Mouse (Mus musculus) cerebellum, adult 2 months (tissue): Measurements from ENCODE around the gene Ifit1bl2. TPM values are rescaled to one million over a fixed set of nuclear protein-coding genes. Genes with fewer than 3 reads are reported as not detected.

Source experiments
- DNase-seq, 2 experiments: peaks; one replicate each; pipeline ENCODE4 v3.0.0; 2021
- H3K27ac ChIP-seq: fragments of 200-500 bp; 2 replicates; pipeline ENCODE4 v1.5.1; 2012; ENCODE audit warnings: low read length, control low read depth, inconsistent platforms; ENCODE audit not compliant: insufficient read depth
- H3K27me3 ChIP-seq: fragments of 200-500 bp; 2 replicates; pipeline ENCODE4 v1.6.1; 2012; ENCODE audit warnings: inconsistent platforms, mild to moderate bottlenecking, low read length, moderate library complexity; ENCODE audit not compliant: control insufficient read depth, insufficient read depth
- H3K4me1 ChIP-seq: fragments of 200-500 bp; 2 replicates; pipeline ENCODE4 v1.6.1; 2011; ENCODE audit warnings: low read length; ENCODE audit not compliant: control insufficient read depth, insufficient read depth
- H3K4me3 ChIP-seq: fragments of 200-500 bp; replicated peaks from 2 replicates; pipeline ENCODE3; 2011; ENCODE audit warnings: mild to moderate bottlenecking, low read depth, low read length, control low read depth; ENCODE audit not compliant: insufficient read depth
- CTCF ChIP-seq: fragments of 200-500 bp; IDR thresholded peaks from 2 replicates; pipeline ENCODE4 v1.5.1; 2011; ENCODE audit warnings: low read depth, mild to moderate bottlenecking, control low read depth, low read length, moderate library complexity, borderline replicate concordance; ENCODE audit not compliant: insufficient read depth
- POLR2A ChIP-seq: fragments of 200-500 bp; IDR thresholded peaks from 2 replicates; pipeline ENCODE4 v1.6.1; 2011; ENCODE audit warnings: low read length, control low read depth, borderline replicate concordance; ENCODE audit not compliant: insufficient read depth
- WGBS: fragments of 180-500 bp; shearing (Covaris S2); methylation state at CpG from one replicate; pipeline ENCODE4 v1.1.7; 2018; 5-methylcytosine and 5-hydroxymethylcytosine counted together
- polyA plus RNA-seq: library from polyadenylated mRNA; depleted of rRNA; stranded (reverse); fragments of >200 nt; gene quantifications from 2 replicates; pipeline ENCODE4 v1.2.3, GENCODE M21; 2012; rRNA removed

The Ifit1bl2 gene
- polyA plus RNA-seq, result 0.16 and 0.20 TPM in 2 replicates

DNA sequence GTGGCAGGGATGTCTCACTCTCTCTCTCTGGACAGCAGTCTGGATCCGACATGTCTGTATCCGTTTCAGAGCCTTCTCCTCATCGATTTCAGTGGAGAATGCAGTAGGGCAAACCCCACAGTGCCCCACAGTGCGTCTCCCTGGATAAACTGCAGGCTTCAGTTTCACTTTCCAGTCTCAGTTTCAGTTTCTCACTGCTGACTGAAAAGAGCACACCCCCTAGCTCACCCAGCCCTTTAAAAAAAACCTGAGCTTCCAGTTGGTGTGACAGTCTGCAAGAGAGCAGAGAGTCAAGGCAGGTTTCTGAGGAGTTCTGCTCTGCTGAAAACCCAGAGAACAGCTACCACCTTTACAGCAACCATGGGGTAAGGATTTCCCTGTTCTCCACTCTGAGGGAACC, at the start of gene Ifit1bl2, which contains the start of gene Ifit1:
Ifit1bl2 (minus strand) TSS at position 121 of the 400 bp plus-strand sequence.
Ifit1 (plus strand) TSS at position 249 of the 400 bp plus-strand sequence.
- Histone ChIP-seq H3K27me3 (no peaks in the 10 kb centered on the region), H3K4me3 (no peak within 1 kb of the TSS), H3K27ac (no peak within 1 kb of the TSS), H3K4me1 (no peaks in the 10 kb centered on the region)
- no peak for TF ChIP-seq POLR2A
- no peak for DNase-seq
- 53% methylated on average over 4 of the region's 4 CpGs for WGBS

DNA sequence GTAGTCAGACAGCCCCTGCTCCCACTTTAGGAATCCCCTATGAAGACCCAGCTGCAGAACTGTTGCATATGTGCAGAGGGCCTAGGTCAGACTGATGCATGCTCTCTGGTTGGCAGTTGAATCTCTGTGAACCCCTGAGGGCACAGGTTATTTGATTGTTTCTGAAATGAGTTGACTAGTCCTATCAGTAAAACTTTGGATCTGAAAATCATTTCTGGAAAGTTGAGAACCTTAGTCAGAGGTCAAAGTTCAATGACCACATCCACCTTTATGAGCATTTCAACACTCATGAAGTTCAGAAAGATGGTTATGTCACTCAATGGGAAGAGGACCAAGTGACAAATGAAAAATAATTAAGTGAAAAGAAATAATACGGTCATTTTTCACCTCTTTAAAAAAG, 45.0 kb upstream of the Ifit1bl2 start:
- H3K27me3 ChIP-seq, result no peaks in the 10 kb centered on the region
- no peak for DNase-seq
- no peak overlapping the region for H3K27ac ChIP-seq
- H3K4me1 ChIP-seq, result no peaks in the 10 kb centered on the region
- no peak overlapping the region for H3K4me3 ChIP-seq
- 96% methylated on average over 1 of the region's 1 CpGs for WGBS
- TF ChIP-seq POLR2A, result no peak
- no peak for TF ChIP-seq CTCF

DNA sequence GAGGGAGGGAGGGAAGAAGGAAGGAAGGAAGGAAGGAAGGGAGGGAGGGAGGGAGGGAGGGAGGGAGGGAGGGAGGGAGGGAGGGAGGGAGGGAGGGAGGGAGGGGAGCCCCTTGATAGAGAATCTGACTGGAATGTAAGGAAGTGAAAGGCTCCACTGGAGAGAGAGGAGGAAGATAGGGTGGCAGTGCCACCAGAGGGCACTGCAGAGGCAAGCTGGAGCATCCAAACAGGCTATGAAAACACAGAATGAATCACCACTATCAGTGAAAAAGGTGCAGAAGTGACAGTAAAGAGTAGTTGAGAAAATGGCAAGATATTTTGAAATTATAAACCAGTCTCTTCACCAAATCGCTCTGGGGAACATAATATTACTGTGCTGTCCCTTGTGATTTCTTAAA, 44.3 kb upstream of the Ifit1bl2 start:
- Histone ChIP-seq H3K27ac (no peak overlapping the region), H3K4me1 (no peaks in the 10 kb centered on the region), H3K4me3 (no peak overlapping the region), H3K27me3 (no peaks in the 10 kb centered on the region)
- peak; percentile 19 for DNase-seq
- 64% methylated on average over 1 of the region's 1 CpGs for WGBS
- TF ChIP-seq CTCF (peak; percentile 56), POLR2A (no peak)

DNA sequence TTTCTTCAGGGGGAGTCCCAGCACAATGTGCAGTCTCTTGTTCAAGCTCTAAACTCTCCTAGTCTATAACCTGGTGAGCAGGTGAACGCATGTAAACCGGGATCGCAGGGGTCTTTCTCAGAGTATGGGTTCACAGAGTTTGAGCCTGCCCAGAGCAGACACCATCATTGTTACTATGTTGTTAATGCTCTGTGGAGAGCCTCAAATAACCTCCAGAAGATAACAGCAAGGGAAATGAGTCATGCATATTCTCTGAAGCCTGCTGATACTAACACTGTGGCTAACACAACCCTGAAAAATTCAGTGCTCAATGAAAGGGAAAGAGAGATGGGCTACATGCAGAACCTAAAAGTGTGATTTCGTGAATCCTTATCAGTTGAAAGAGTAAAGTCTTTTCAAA, 37.9 kb upstream of the Ifit1bl2 start:
- no peak for DNase-seq
- TF ChIP-seq POLR2A, result no peak
- TF ChIP-seq CTCF, result no peak
- H3K4me3 ChIP-seq, result no peak overlapping the region
- H3K27me3 ChIP-seq, result no peaks in the 10 kb centered on the region; the same call in 1 of the 2 replicates
- 91% methylated on average over 4 of the region's 4 CpGs for WGBS
- H3K4me1 ChIP-seq, result peaks cover 3% of the 10 kb centered on the region; the same call in 1 of the 2 replicates
- H3K27ac ChIP-seq, result no peak overlapping the region

DNA sequence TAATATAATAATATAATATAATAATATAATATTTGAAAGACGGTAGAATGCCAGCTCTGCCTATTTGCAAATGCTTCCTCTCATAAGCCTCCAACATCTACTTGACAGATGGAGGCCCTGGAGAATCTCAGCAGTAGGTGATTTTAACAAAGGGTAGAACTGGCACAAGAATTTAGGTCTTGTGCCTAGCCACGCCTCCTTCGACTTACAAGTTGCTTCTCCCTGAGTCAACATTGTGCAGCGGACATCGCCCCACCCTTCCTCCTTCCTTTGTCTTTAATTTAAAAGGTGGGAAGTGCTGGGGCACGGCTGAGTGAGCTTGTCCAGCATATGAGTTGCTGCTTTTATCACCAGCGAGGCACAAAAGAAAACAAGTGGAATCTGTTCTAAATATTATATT, 32.9 kb upstream of the Ifit1bl2 start:
- H3K27me3 ChIP-seq, result no peaks in the 10 kb centered on the region; the same call in 1 of the 2 replicates
- TF ChIP-seq POLR2A (no peak), CTCF (no peak)
- peaks cover 12% of the 10 kb centered on the region; the same call in 1 of the 2 replicates for H3K4me1 ChIP-seq
- H3K27ac ChIP-seq, result no peak overlapping the region
- peak; percentile 30 to 68 for DNase-seq
- H3K4me3 ChIP-seq, result peak overlapping the region; percentile 30
- 7% methylated on average over 7 of the region's 7 CpGs for WGBS

DNA sequence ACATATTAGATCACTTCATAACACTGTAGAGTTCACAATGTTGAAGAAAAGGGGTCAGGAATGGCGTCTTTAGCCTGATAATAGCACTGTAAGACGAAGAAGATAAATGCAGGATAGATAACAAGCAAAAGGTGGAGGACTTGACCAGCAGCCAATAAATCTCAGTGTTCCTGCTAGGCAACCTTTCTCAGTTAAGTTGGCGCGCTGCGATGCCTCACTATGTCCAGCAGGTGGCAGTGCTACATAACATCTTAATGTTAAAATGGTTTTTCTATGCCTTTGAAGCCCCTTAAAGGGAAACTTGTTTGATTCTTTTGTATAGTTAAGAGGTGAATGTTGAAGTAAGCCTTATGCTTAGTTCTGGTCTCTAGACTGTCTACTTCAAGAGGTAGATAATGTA, 25.6 kb upstream of the Ifit1bl2 start:
- Histone ChIP-seq H3K27me3 (no peaks in the 10 kb centered on the region), H3K27ac (no peak overlapping the region), H3K4me1 (no peaks in the 10 kb centered on the region), H3K4me3 (no peak overlapping the region)
- 3% methylated on average over 5 of the region's 5 CpGs for WGBS
- no peak for TF ChIP-seq POLR2A
- TF ChIP-seq CTCF, result peak; percentile 94
- DNase-seq, result peak; percentile 54 to 61

DNA sequence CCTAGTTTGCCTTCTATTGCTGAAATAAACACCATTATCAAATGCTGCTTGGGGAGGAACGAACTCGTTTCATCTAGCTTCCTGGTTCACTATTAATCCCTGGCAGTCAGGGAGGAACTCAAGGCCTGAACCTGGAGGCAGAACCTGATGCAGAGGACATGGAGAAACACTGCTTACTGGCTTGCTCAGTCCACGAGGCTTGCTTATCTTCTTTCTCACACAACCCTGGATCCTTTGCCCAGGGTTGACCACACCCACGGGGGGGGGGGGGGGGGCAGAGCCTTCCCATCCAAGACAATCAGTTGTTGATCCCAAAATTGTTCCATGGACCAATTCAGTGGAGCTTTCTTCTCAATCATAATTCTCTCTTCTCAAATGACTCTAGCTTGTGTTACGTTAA, 22.2 kb upstream of the Ifit1bl2 start:
- DNase-seq, result no peak
- no peak for TF ChIP-seq POLR2A
- TF ChIP-seq CTCF, result no peak
- no peak overlapping the region for H3K4me3 ChIP-seq
- H3K4me1 ChIP-seq, result no peaks in the 10 kb centered on the region
- no peaks in the 10 kb centered on the region for H3K27me3 ChIP-seq
- no peak overlapping the region for H3K27ac ChIP-seq
- WGBS, result 51% methylated on average over 5 of the region's 5 CpGs

DNA sequence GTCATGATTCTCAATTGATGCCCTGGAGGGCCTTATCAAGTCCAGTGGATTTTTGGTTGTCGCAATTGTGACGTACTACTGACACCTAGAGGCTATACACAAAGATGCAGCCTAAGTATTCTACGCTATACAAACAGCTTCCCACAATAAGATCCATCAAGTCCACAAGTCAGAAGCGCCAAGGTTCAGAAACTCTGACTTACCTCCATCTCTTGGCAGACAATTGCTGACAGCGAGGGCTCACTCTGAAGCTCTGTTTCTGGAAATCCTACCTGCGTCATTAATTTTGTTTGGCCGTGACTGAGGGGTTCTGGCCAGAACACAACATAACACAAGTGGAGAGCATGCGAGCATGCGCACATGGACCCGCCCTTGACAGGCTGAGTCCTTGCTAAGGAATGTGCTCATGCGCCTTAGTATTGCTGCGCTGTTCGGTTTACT, 21.5 kb upstream of the Ifit1bl2 start:
- Histone ChIP-seq H3K27me3 (no peaks in the 10 kb centered on the region), H3K4me3 (peak overlapping the region; percentile 69), H3K4me1 (no peaks in the 10 kb centered on the region), H3K27ac (no peak overlapping the region)
- TF ChIP-seq CTCF, result peak; percentile 53; the same call in 1 of the 2 replicates
- no peak for TF ChIP-seq POLR2A
- 7% methylated on average over 13 of the region's 13 CpGs for WGBS
- peak; percentile 60 to 65 for DNase-seq
